Mouse (Mus musculus) brain, embryonic 14.5 days (tissue): Measurements from ENCODE around the gene Dnmt3a.

Experiments
- CTCF ChIP-seq: fragments of 200-500 bp; IDR thresholded peaks from 2 replicates; pipeline ENCODE4 v1.5.1; 2012; ENCODE audit warnings: inconsistent platforms, mild to moderate bottlenecking, moderate library complexity, borderline replicate concordance; ENCODE audit not compliant: insufficient read depth, insufficient read length; ENCODE audit errors: extremely low read depth
- POLR2A ChIP-seq: fragments of 200-500 bp; IDR thresholded peaks from 2 replicates; pipeline ENCODE4 v1.6.1; 2012; ENCODE audit warnings: mild to moderate bottlenecking, inconsistent platforms, borderline replicate concordance; ENCODE audit not compliant: poor library complexity, insufficient read depth, insufficient read length, severe bottlenecking; ENCODE audit errors: extremely low read depth

GRCm38 (mm10) chr12:3835576-3835975 is 29.8 kb downstream of the Dnmt3a start:
- TF ChIP-seq CTCF = no peak
- no peak for TF ChIP-seq POLR2A
